Mouse (Mus musculus) lung, embryonic 16.5 days (tissue): Measurements from ENCODE around the gene S100a6. TPM values are rescaled to one million over a fixed set of nuclear protein-coding genes. Genes with fewer than 3 reads are reported as not detected.
A peak's percentile ranks its signal among the peaks of the same experiment; 100 is the strongest.

Source experiments
- ATAC-seq: fragments of 200-750 bp; cut with Nextera tagmentation; 2 replicates; pipeline ENCODE4 v1.8.0; 2017; ENCODE audit warnings: low read depth, mild to moderate bottlenecking, moderate library complexity
- H3K27ac ChIP-seq: fragments of 300-500 bp; sonication (generic); 2 replicates; pipeline ENCODE4 v1.5.1; 2014; ENCODE audit warnings: mild to moderate bottlenecking, control low read depth, low read length
- H3K27me3 ChIP-seq: fragments of 300-500 bp; sonication (generic); 2 replicates; pipeline ENCODE4 v1.6.1; 2014; ENCODE audit warnings: low read depth, low read length, mixed read lengths; ENCODE audit not compliant: control insufficient read depth, insufficient read depth
- H3K36me3 ChIP-seq: fragments of 300-500 bp; sonication (generic); 2 replicates; pipeline ENCODE4 v1.6.1; 2014; ENCODE audit warnings: low read length; ENCODE audit not compliant: control insufficient read depth, insufficient read depth
- H3K4me1 ChIP-seq: fragments of 300-500 bp; sonication (generic); replicated peaks from 2 replicates; pipeline ENCODE4 v1.6.1; 2014; ENCODE audit warnings: low read length, mixed read lengths; ENCODE audit not compliant: control insufficient read depth, insufficient read depth
- H3K4me2 ChIP-seq: fragments of 300-500 bp; sonication (generic); 2 replicates; pipeline ENCODE4 v1.6.1; 2014; ENCODE audit warnings: low read depth, low read length, control low read depth
- H3K4me3 ChIP-seq: fragments of 300-500 bp; sonication (generic); 2 replicates; pipeline ENCODE4 v1.5.1; 2014; ENCODE audit warnings: mild to moderate bottlenecking, low read length, control low read depth
- H3K9ac ChIP-seq: fragments of 300-500 bp; sonication (generic); 2 replicates; pipeline ENCODE4 v1.6.1; 2014; ENCODE audit warnings: low read length, control low read depth
- H3K9me3 ChIP-seq: fragments of 300-500 bp; sonication (generic); 2 replicates; pipeline ENCODE4 v1.6.1; 2016; ENCODE audit warnings: low read length; ENCODE audit not compliant: control insufficient read depth
- WGBS: fragments of 180-500 bp; shearing (Covaris S2); extraction: QIAGEN DNeasy Blood & Tissue Kit; methylation state at CpG from one replicate; pipeline ENCODE4 v1.1.7; 2014; 5-methylcytosine and 5-hydroxymethylcytosine counted together
- polyA plus RNA-seq: library from polyadenylated mRNA; unstranded; fragments of >200 nt; fragmentation: Nextera tagmentation; extraction: Ambion mirVana; gene quantifications from 2 replicates; pipeline ENCODE4 v1.2.1, GENCODE M21; 2015

Gene S100a6
- polyA plus RNA-seq, 1 experiment from 2014 or later: 184 TPM

GRCm38 (mm10) chr3:90597736-90598135, 14.9 kb upstream of the S100a6 start:
- Histone ChIP-seq H3K9me3 (no peaks in the 10 kb centered on the region), H3K4me3 (no peak overlapping the region), H3K36me3 (no peaks in the 10 kb centered on the region), H3K4me2 (no peak overlapping the region), H3K27ac (no peak overlapping the region), H3K27me3 (no peaks in the 10 kb centered on the region), H3K9ac (no peak overlapping the region), H3K4me1 (no peaks in the 10 kb centered on the region)
- ATAC-seq: no peak
- 25% methylated on average over 6 of the region's 6 CpGs for WGBS

GRCm38 (mm10) chr3:90598212-90598611, 14.5 kb upstream of the S100a6 start:
- H3K4me2 ChIP-seq: no peak overlapping the region
- ATAC-seq: no peak
- H3K9ac ChIP-seq: no peak overlapping the region
- H3K9me3 ChIP-seq: no peaks in the 10 kb centered on the region
- 68% methylated on average over 4 of the region's 4 CpGs for WGBS
- H3K4me3 ChIP-seq: no peak overlapping the region
- H3K27ac ChIP-seq: no peak overlapping the region
- no peaks in the 10 kb centered on the region for H3K36me3 ChIP-seq
- H3K4me1 ChIP-seq: no peaks in the 10 kb centered on the region
- H3K27me3 ChIP-seq: no peaks in the 10 kb centered on the region

- no peaks in the 10 kb centered on the region for H3K36me3 ChIP-seq
- no peak overlapping the region for H3K4me3 ChIP-seq
- H3K27me3 ChIP-seq: no peaks in the 10 kb centered on the region
- ATAC-seq: no peak
- no peak overlapping the region for H3K4me2 ChIP-seq
- no peak overlapping the region for H3K9ac ChIP-seq
- no peak overlapping the region for H3K27ac ChIP-seq
- H3K4me1 ChIP-seq: peaks cover 9% of the 10 kb centered on the region
- H3K9me3 ChIP-seq: no peaks in the 10 kb centered on the region
- WGBS: 61% methylated on average over 3 of the region's 3 CpGs
These were observed 13.3 kb upstream of the S100a6 start for GRCm38 (mm10) chr3:90599401-90599800.

GRCm38 (mm10) chr3:90600036-90600435, 12.6 kb upstream of the S100a6 start:
- 82% methylated on average over 6 of the region's 6 CpGs for WGBS
- Histone ChIP-seq H3K27me3 (no peaks in the 10 kb centered on the region), H3K27ac (no peak overlapping the region), H3K4me3 (no peak overlapping the region), H3K9ac (no peak overlapping the region), H3K4me1 (peaks cover 15% of the 10 kb centered on the region), H3K9me3 (no peaks in the 10 kb centered on the region), H3K36me3 (no peaks in the 10 kb centered on the region), H3K4me2 (no peak overlapping the region)
- ATAC-seq: no peak

GRCm38 (mm10) chr3:90600458-90601195, 12.1 kb upstream of the S100a6 start:
- 72% methylated on average over 8 of the region's 8 CpGs for WGBS
- no peak overlapping the region for H3K4me3 ChIP-seq
- no peak overlapping the region for H3K9ac ChIP-seq
- H3K4me1 ChIP-seq: peaks cover 21% of the 10 kb centered on the region
- no peak overlapping the region for H3K4me2 ChIP-seq
- H3K9me3 ChIP-seq: no peaks in the 10 kb centered on the region
- ATAC-seq: no peak
- H3K27ac ChIP-seq: no peak overlapping the region
- H3K27me3 ChIP-seq: no peaks in the 10 kb centered on the region
- no peaks in the 10 kb centered on the region for H3K36me3 ChIP-seq

GRCm38 (mm10) chr3:90601486-90602110, 11.1 kb upstream of the S100a6 start, which contains the start of gene Gm42674:
TSS of gene Gm42674 (plus strand) at chr3:90601904.
- WGBS: 70% methylated on average over 11 of the region's 11 CpGs
- no peak within 1 kb of the TSS for H3K4me3 ChIP-seq
- H3K36me3 ChIP-seq: no peaks in the 10 kb centered on the region
- peaks cover 27% of the 10 kb centered on the region for H3K4me1 ChIP-seq
- no peaks in the 10 kb centered on the region for H3K9me3 ChIP-seq
- no peaks in the 10 kb centered on the region for H3K27me3 ChIP-seq
- H3K4me2 ChIP-seq: no peak within 1 kb of the TSS
- H3K9ac ChIP-seq: no peak within 1 kb of the TSS
- no peak for ATAC-seq
- no peak within 1 kb of the TSS for H3K27ac ChIP-seq

GRCm38 (mm10) chr3:90603623-90604022, 9.1 kb upstream of the S100a6 start, which contains the start of gene S100a4:
TSS of gene S100a4 (plus strand) at chr3:90603771.
- no peak within 1 kb of the TSS for H3K4me2 ChIP-seq
- ATAC-seq: no peak
- peak within 1 kb of the TSS; percentile 85 for H3K27ac ChIP-seq
- H3K4me1 ChIP-seq: peaks cover 27% of the 10 kb centered on the region
- no peaks in the 10 kb centered on the region for H3K9me3 ChIP-seq
- H3K9ac ChIP-seq: no peak within 1 kb of the TSS
- H3K36me3 ChIP-seq: no peaks in the 10 kb centered on the region
- no peaks in the 10 kb centered on the region for H3K27me3 ChIP-seq
- WGBS: 45% methylated on average over 3 of the region's 3 CpGs
- no peak within 1 kb of the TSS for H3K4me3 ChIP-seq

GRCm38 (mm10) chr3:90604416-90604815, 8.3 kb upstream of the S100a6 start:
- ATAC-seq: peak; percentile 88
- 13% methylated on average over 4 of the region's 4 CpGs for WGBS
- H3K27me3 ChIP-seq: no peaks in the 10 kb centered on the region
- H3K4me3 ChIP-seq: no peak overlapping the region
- H3K27ac ChIP-seq: peak overlapping the region; percentile 85
- H3K4me2 ChIP-seq: no peak overlapping the region
- H3K4me1 ChIP-seq: peaks cover 27% of the 10 kb centered on the region
- H3K9ac ChIP-seq: no peak overlapping the region
- no peaks in the 10 kb centered on the region for H3K9me3 ChIP-seq
- no peaks in the 10 kb centered on the region for H3K36me3 ChIP-seq

GRCm38 (mm10) chr3:90605049-90605448, 7.6 kb upstream of the S100a6 start:
- Histone ChIP-seq H3K36me3 (no peaks in the 10 kb centered on the region), H3K4me3 (no peak overlapping the region), H3K27me3 (no peaks in the 10 kb centered on the region), H3K9me3 (no peaks in the 10 kb centered on the region), H3K4me2 (no peak overlapping the region), H3K9ac (no peak overlapping the region), H3K27ac (peak overlapping the region; percentile 85), H3K4me1 (peaks cover 27% of the 10 kb centered on the region)
- WGBS: 71% methylated on average over 3 of the region's 3 CpGs
- ATAC-seq: peak; percentile 10
